Mouse (Mus musculus): Measurements from ENCODE around the gene Ggn.

DNA sequence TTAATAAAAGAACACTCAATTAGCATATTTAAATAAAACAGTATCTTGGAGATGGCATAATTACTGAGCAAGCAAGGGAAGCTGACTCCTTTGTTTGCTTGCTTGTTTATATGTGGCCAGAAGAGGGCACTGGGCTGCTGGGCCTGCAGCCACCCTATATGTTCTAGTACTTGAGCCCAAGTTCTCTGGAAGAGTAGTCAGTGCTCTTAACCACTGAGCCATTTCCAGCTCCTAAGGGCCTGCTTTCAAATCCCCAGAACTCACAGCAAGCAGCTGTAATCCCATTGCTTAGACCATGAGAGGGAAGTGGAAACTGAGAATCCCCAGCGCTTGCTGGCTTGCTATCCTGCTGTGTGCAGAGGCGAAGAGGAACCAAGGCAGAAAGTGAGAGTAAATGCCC lies 41.3 kb upstream of the Ggn start:
- TF ChIP-seq CTCF (IDR thresholded peaks at IDR 0.05; ENCODE audit: low read depth, low read length) (peak; percentile 58), POLR2A (IDR thresholded peaks at IDR 0.05; ENCODE audit: extremely low read depth, insufficient read depth, low read length) (no peak)
